Mouse (Mus musculus): ENCODE results near the gene Htr2b.

Gene Htr2b

GRCm38 (mm10) chr1:86094413-86094812, 17.4 kb downstream of the Htr2b start:
- in situ Hi-C loops (cut with MboI), result no loop called here

GRCm38 (mm10) chr1:86076565-86076964, 35.2 kb downstream of the Htr2b start:
- in situ Hi-C loops (cut with MboI), result no loop called here

GRCm38 (mm10) chr1:86064271-86064991, 47.3 kb downstream of the Htr2b start, which contains the start of gene Psmd1:
Gene Psmd1 (plus strand): TSS chr1:86064387.
- in situ Hi-C loops (cut with MboI), result no loop called here

GRCm38 (mm10) chr1:86062523-86062922, 49.2 kb downstream of the Htr2b start:
- in situ Hi-C loops (cut with MboI), result no loop called here

- in situ Hi-C loops (cut with MboI), result no loop called here
These were observed 52.7 kb downstream of the Htr2b start for GRCm38 (mm10) chr1:86058856-86059769.

DNA sequence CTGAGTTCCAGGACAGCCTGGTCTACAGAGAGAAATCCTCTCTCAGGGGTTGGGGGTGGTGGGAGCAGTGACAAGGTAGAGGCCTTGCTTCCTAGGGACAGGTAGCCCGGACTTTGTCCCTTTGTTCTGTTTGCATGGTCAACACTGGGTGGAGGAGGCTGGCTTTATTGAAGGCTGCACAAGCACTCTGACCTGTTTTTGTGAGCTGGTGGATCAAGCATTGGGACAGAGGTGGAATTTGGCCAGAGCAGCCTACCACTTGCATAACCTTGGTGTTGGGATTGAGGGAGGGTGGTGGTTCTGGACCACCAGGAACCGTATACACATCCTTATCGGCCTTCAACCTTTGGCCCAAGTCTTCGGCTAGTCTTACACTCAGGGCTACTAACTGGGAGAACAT, 55.5 kb downstream of the Htr2b start:
- in situ Hi-C loops (cut with MboI), result no loop called here

- in situ Hi-C loops (cut with MboI), result no loop called here
These were observed 56.8 kb downstream of the Htr2b start for GRCm38 (mm10) chr1:86054943-86055342.

DNA sequence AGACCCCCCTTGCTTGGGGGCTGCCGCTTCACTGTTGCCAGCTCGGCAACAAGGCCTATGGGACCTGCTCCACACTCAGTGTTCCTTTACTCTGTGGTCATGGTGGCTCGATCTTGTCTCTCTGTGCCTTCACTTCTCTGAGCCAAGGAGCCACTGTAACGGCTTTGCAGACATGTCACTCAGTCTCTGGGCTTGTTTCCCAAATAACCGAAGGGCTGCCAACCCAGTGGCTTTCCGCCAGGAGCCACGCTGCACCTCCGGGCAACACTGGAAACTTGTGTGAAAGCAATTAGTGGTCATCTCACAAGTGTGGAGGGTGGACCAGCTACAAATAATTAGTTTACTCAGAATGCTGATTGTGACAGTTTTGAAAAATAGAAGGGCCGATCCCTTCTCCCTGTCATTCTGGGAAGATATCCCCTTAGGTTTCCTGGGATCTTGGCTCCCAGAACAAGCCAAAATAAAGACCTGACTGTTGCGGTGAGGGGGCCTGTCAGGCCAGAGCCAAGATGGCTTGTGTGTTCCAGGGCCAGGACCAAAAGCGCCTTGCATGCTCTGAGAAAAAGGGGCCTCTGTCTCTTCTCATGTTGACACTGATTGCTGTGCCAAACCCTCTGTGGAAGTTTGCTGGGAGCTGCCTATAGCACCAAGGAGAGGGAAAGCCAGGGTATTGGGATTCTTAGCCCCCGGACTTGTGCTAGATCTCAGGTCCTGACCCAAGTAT, 58.4 kb downstream of the Htr2b start:
- in situ Hi-C loops (cut with MboI), result no loop called here

Data from mature B cell (primary cell).